Mouse (Mus musculus): ENCODE measurements around the gene Grrp1. TPM values are rescaled to one million over a fixed set of nuclear protein-coding genes. Genes with fewer than 3 reads are reported as not detected.
"Not testable (repeated sequence)": the region's sequence is repeated elsewhere in the genome, so short reads cannot be mapped to it uniquely, and the experiment has no call there.

The Grrp1 gene
- total RNA-seq, 4 experiments from 2014 or later: 3.3 to 4.8 (median 3.5) TPM

DNA sequence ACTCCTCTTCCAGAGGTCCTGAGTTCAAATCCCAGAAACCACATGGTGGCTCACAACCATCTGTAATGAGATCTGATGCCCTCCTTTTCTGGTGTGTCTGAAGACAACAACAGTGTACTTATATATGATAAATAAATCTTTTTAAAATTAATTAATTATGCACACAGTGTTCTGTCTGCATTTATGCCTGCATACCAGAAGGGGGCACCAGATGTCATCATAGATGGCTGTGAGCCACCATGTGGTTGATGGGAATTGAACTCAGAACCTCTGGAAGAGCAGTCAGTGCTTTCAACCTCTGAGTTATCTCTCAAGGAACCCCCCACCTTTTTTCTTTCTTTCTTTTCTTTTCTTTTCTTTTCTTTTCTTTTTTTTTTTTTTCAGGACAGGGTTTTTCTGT is 15.7 kb upstream of the Grrp1 start:
- not testable (repeated sequence) for DNase-seq (ENCODE audit: low spot score in 2 of 2)

DNA sequence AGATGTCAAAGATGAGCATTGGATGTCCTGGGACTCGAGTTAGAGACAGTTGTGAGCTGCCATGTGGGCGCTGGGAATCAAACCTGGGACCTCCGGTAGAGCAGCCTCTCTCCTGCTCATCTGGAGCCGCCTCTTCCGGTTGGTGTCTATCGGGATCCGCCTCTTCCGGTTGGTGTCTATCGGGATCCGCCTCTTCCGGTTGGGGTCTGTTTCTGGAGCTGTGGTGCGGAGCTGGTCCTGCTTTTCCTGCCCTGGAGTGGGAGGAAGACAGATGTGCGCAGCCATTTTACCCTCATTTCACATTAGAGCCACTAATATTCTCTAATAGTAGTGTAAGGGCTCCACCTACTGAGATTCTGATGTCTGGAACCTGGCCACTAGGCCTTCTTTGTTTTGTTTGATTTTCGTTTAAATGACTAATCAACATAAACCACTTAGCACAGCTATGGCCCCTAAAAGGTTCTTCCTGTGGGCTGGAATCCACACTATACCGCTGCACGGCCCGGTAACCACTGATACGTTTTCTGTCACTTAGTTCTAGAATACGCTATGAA is 14.3 kb upstream of the Grrp1 start:
- DNase-seq (ENCODE audit: low spot score in 2 of 2): no peak

GRCm38 (mm10) chr4:134265860-134266585 is 12.1 kb upstream of the Grrp1 start:
- DNase-seq (ENCODE audit: low spot score in 2 of 2): no peak

DNA sequence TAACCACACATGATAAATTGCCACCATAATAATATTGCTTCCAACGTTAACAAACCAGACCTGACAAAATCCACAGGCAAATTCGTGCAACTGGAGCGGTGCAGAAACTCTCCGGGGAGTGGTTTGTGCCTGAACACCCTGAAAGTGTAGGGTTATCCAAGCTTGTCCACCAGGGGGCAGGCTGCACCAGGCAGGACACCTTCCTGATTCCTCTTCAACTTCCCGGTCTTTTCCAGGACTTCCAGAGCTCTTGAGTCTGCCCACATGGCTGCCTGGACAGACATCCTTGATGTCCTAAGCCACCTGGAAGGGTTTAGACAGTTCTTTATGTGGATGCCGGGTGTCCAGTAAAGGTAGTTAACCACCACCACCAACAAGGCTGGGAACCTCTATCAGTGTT is 9.3 kb upstream of the Grrp1 start:
- DNase-seq (ENCODE audit: low spot score in 2 of 2): no peak

GRCm38 (mm10) chr4:134258354-134258753 is 4.4 kb upstream of the Grrp1 start:
- DNase-seq (ENCODE audit: low spot score in 2 of 2): no peak

DNA sequence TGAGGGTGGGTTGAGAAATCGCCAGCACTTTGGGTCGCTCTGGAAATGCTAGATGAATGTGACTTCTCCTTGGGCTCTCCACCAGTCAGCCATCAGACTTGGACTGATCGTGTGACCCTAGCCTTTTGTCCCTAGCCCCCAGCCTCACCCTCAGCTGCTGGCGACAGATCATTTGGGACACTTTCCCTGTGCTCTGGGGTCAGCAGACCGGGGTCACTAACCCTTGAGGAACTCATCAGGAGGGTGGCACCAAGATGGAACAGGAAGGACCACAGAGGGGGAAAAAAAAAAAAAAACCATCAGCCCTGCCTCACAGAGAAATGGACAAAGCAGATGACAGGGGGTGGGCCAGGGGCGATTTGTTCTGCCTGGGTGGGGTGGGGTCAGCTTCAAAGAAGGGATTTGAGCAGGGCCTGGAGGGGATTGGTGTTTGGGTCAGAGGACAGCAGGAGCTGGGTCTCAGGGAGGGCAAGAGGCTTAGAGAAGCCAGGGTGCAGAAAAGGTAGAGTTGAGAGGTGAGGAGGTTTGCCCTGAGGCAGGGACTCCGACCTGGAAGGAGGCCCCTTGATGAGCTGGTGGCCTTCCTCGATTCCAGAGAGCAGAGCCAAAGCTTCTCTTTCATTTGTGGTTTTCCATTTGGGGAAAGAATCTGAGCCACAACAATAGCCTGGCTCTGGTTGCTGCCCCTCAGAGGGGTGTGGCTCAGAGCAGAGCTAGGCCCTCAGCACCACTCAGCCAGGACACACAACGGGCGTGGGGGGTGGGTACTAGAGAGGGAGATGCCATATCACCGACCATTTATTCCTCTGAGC is 3.5 kb upstream of the Grrp1 start:
- no peak for DNase-seq (ENCODE audit: low spot score in 2 of 2)

- no peak for DNase-seq (ENCODE audit: low spot score in 2 of 2)
Measured at GRCm38 (mm10) chr4:134256407-134257197, 2.7 kb upstream of the Grrp1 start.

DNA sequence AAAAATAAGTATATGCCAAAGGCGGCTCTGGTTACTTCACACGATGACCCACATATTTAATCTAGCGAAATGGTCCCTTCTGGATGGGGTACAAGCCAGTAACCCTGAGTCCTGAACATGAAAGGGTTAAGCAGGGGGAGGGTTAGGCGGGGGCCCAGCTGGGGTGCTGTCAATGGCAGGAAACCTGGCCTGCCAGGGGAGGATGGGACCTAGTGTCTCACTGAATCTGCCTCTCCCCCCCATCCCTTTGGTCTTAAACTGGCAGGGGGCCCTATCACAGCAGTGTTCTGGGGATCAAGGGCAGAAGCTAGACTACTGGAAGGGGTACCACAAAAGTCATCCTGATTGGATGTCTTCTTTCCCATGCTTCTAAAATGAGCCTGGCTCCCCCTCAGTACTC is 1.9 kb upstream of the Grrp1 start:
- DNase-seq (ENCODE audit: low spot score in 2 of 2): no peak

- DNase-seq (ENCODE audit: low spot score in 2 of 2): no peak
Measured at GRCm38 (mm10) chr4:134254835-134255234, 929 bp upstream of the Grrp1 start.

GRCm38 (mm10) chr4:134252911-134253721 is 790 bp downstream of the Grrp1 start:
- DNase-seq (ENCODE audit: low spot score in 2 of 2): no peak

DNA sequence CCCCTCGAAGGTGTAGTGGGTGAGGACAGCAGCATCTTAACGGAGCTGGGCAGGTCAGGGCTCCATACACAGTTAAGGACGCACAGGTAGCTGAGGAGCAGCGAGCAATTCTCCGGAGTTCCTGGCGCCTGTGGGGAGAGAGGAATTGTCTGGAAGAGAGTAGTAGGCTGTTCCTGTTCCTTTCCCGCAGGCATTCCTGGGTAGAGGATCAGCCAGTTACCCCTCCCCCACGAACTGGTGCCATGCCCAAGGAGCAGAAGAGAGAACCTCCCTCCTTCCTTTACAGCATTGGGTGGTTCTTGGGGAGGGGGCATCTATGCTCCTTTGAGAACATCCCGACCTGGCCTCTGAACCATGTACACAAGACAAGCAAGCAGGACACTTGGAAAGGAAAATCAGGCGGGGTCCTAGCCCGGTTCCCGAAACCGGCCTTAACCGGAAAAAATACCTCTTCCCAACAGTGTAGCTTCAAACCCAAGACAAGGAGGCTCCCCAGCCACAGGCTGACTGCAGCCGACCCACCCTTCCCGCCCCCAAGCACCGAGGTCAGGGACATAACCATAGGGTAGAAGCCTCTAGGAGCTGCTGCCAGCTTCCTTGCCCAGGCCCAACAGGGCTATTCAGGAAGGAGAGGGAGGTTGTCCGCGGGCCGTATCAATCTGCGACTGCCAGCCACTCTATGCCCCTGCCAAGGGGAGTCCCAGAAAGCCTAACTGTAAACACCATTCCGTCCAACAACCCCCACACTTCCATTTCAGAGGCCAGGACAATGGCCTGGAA is 1.6 kb downstream of the Grrp1 start:
- DNase-seq (ENCODE audit: low spot score in 2 of 2): no peak

- no peak for DNase-seq (ENCODE audit: low spot score in 2 of 2)
Measured at GRCm38 (mm10) chr4:134251241-134252130, 2.4 kb downstream of the Grrp1 start.

GRCm38 (mm10) chr4:134250930-134251240 is 3.0 kb downstream of the Grrp1 start:
- DNase-seq (ENCODE audit: low spot score in 2 of 2): no peak

DNA sequence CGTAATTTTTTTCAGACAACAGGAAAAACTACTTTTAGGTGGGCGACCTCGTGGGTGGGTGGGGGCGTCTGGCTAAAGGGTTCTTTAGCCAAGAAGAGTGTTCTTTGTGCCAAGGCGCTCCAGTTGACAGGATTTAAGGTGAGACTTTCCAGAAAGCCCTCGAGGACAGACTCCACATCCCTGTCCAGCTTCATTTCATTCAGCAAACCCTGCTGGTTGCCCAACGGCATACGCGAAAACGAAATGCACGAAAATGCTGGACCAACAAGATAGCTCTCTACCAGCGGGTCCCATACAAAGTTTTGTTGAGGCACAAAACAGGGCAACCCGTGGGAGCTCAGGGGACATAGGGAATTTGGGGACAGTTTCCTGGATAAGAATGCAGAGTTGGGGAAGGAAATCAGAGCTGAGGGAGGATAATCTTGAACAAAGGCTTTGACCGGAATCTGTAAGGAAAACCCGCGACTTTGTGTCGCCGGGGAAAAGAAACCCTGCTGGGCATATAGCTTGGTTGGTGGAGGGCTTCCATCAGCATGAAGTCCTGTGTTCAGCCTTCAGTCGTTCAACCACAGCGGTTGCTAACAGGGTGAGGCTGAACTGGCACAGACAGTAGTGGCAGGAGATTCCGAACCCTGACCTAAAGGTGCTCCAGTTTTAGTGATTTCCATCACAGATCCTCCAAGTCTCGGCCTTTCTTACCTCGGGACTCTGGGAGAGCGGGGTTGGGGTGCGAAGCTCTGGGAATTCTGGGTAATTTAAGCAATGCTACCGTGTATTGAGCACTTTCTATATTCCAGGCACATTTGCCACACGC is 3.6 kb downstream of the Grrp1 start:
- DNase-seq (ENCODE audit: low spot score in 2 of 2): no peak

DNA sequence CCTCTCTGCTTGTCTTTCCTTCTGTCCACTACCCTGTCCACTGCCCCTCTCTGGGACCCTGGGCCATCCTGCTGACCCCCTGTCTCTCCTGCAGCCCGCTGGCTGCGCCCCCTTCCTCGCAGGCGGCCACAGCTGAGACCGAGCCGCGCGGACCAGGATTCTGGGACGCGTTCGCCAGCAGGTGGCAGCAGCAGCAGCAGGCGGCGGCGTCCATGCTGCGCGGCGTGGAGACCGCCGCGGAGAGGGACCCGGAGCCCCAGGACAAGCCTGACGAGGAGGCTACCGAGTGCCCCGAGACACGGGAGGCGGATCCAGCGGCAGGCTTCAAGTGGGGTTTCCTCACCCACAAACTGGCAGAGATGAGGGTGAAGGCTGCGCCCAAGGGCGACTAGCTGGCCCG is 4.3 kb downstream of the Grrp1 start:
- DNase-seq (ENCODE audit: low spot score in 2 of 2): peak in 1 of 2 experiments; percentile 58

GRCm38 (mm10) chr4:134246719-134247258 is 7.1 kb downstream of the Grrp1 start, which contains the start of gene Gm30191:
Gene Gm30191, plus strand, starts transcription at chr4:134246935.
- DNase-seq (ENCODE audit: low spot score in 2 of 2): no peak

GRCm38 (mm10) chr4:134246256-134246655 is 7.7 kb downstream of the Grrp1 start:
- DNase-seq (ENCODE audit: low spot score in 2 of 2): no peak

All from layer of hippocampus, adult 8-10 months (tissue).